Mouse (Mus musculus) ES-E14 (cell line): ENCODE measurements at regions not wholly inside any gene's neighbourhood (a gene's known extent, or its start where the extent isn't known, plus 50 kb on each side); places are given as distances from the start of the nearest gene placed in this dataset.

Experiments
- DNase-seq: peaks from one replicate; pipeline ENCODE4 v3.0.0-alpha.2; 2013; ENCODE audit warnings: low read depth, low spot score
- H3K27ac ChIP-seq: 2 replicates; pipeline ENCODE4 v1.5.1; 2012; ENCODE audit warnings: low read depth, mild to moderate bottlenecking, low read length, moderate library complexity, mixed read lengths; ENCODE audit not compliant: poor library complexity, insufficient read depth, severe bottlenecking
- H3K36me3 ChIP-seq: 2 replicates; pipeline ENCODE4 v1.6.1; 2012; ENCODE audit warnings: mild to moderate bottlenecking, low read length, moderate library complexity, mixed read lengths; ENCODE audit not compliant: control insufficient read depth, poor library complexity, insufficient read depth, severe bottlenecking
- H3K4me1 ChIP-seq, 2 experiments: fragments of 150-350 bp in 1 of 2; sonication (generic) in 1 of 2; 2 replicates each; pipeline ENCODE4 v1.6.1; 2012; ENCODE audit warnings: low read length in 2 of 2, mild to moderate bottlenecking in 1 of 2, mixed read lengths in 1 of 2; ENCODE audit not compliant: control insufficient read depth in 2 of 2, insufficient read depth in 2 of 2, poor library complexity in 1 of 2
- H3K4me3 ChIP-seq, 2 experiments: fragments of 150-350 bp in 1 of 2; sonication (generic) in 1 of 2; 2 replicates each; pipeline ENCODE4 v1.5.1; 2012; ENCODE audit warnings: low read length in 2 of 2, low read depth in 1 of 2, mild to moderate bottlenecking in 1 of 2, mixed read lengths in 1 of 2; ENCODE audit not compliant: insufficient read depth in 1 of 2, poor library complexity in 1 of 2, severe bottlenecking in 1 of 2
- H3K9ac ChIP-seq: 2 replicates; pipeline ENCODE4 v1.6.1; 2012; ENCODE audit warnings: low read depth, mild to moderate bottlenecking, low read length, mixed read lengths; ENCODE audit not compliant: poor library complexity, insufficient read depth, severe bottlenecking
- H3K9me3 ChIP-seq: fragments of 150-350 bp; sonication (generic); 2 replicates; pipeline ENCODE4 v1.6.1; 2012; ENCODE audit warnings: low read depth, mild to moderate bottlenecking, low read length; ENCODE audit not compliant: control insufficient read depth, insufficient read depth
- CHD2 ChIP-seq: IDR thresholded peaks from 2 replicates; pipeline ENCODE4 v1.6.1; 2014; ENCODE audit warnings: mild to moderate bottlenecking, low read depth, low read length, inconsistent platforms
- HCFC1 ChIP-seq: IDR thresholded peaks from 2 replicates; pipeline ENCODE4 v1.6.1; 2012; ENCODE audit warnings: low read length, inconsistent platforms, borderline replicate concordance; ENCODE audit not compliant: insufficient read depth
- MAFK ChIP-seq: IDR thresholded peaks from 2 replicates; pipeline ENCODE4 v1.6.1; 2014; ENCODE audit warnings: mild to moderate bottlenecking, low read depth, low read length, inconsistent platforms; ENCODE audit not compliant: insufficient read depth
- ZC3H11A ChIP-seq: IDR thresholded peaks from 2 replicates; pipeline ENCODE4 v1.6.1; 2012; ENCODE audit warnings: low read depth, mild to moderate bottlenecking, inconsistent platforms, low read length, borderline replicate concordance
- ZNF384 ChIP-seq: IDR thresholded peaks from 2 replicates; pipeline ENCODE4 v1.6.1; 2012; ENCODE audit warnings: low read depth, low read length, inconsistent platforms
- in situ Hi-C, 2 experiments: fragments of 600-800 bp; cut with MboI; formaldehyde crosslinking; loops; one replicate each; pipeline ENCODE4 v1.15.1; 2025; ENCODE audit warnings: low sequenced_read_pairs in 2 of 2, inconsistent platforms in 1 of 2; ENCODE audit not compliant: unreplicated experiment in 2 of 2

DNA sequence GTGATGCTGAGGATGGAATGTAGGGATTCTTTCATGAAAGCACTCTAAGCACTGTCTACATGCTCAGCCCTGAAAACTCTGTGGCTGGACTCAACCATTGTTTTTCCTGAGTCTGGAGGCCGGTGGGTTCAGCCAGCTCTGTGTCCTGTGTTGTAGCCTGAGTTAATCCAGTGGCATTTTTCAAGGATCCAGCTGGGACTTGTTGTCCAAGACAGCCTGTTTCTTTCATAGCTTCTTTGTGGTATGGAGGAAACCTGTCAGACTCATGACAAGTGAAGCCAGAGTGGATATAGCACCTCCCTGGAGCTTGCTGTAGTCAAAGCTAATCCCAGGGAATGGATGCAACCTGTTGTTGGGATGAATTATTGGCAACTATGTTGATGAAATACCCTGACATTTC is 108.9 kb upstream of the Nmur2 start:
- no peak overlapping the region for H3K27ac ChIP-seq
- in situ Hi-C loops: loop anchor here (25.0 kb wide), 2 partner anchors 1163 to 1313 kb away; no protein-coding TSS in a partner anchor
- no peaks in the 10 kb centered on the region for H3K9me3 ChIP-seq
- no peak for DNase-seq
- TF ChIP-seq HCFC1 (no peak), CHD2 (no peak), MAFK (no peak)
- no peak overlapping the region for H3K9ac ChIP-seq
- H3K4me3 ChIP-seq: no peak overlapping the region
- H3K36me3 ChIP-seq: no peaks in the 10 kb centered on the region
- no peaks in the 10 kb centered on the region for H3K4me1 ChIP-seq

DNA sequence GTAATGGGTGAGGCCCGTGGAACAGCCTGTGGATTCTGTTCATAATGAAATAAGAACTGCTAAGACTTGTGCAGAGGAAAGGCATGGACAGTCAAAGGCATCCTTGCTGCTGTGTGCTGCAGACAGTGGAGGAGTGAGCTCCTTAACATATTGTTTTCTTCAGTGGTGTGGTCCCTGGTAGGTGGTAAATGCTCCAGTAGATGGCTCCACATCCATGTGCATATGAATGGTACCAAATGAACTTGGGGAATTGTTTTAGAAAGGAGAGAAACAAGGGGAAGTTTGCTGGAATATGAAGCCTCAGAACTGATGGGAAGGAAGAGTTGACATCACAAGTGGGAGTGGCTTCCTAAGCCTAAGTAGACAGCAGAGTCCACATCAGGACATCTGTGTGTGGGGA is 108.1 kb upstream of the Nmur2 start:
- Histone ChIP-seq H3K27ac (no peak overlapping the region), H3K4me3 (no peak overlapping the region), H3K4me1 (no peaks in the 10 kb centered on the region), H3K36me3 (no peaks in the 10 kb centered on the region), H3K9me3 (no peaks in the 10 kb centered on the region), H3K9ac (no peak overlapping the region)
- in situ Hi-C loops: loop anchor here (25.0 kb wide), 2 partner anchors 1163 to 1313 kb away; no protein-coding TSS in a partner anchor
- no peak for TF ChIP-seq MAFK
- TF ChIP-seq ZC3H11A: no peak
- no peak for TF ChIP-seq CHD2
- TF ChIP-seq ZNF384: no peak
- no peak for TF ChIP-seq HCFC1
- DNase-seq: no peak

DNA sequence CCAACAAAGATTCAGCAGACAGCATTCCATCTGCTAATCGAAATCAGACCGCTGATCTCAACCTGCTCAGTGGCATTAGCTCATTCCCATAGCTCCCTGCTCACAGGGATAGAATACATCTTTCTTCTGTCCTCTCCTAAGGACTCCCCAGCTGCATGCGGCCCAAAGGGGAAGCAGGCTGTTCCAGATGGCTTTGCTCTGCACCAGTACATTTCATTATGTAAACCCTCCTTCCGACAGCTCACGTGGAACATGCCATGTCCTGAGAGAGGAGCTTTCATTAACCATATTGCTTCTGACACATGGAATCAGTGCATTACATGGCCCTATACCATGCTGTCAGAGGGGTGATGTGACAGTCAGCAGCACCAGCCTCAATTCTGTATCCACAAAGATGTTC is 105.9 kb upstream of the Nmur2 start:
- H3K36me3 ChIP-seq: no peaks in the 10 kb centered on the region
- TF ChIP-seq ZNF384 (no peak), HCFC1 (no peak), CHD2 (no peak)
- in situ Hi-C loops: loop anchor here (25.0 kb wide), 2 partner anchors 1166 to 1316 kb away; no protein-coding TSS in a partner anchor
- H3K27ac ChIP-seq: no peak overlapping the region
- no peaks in the 10 kb centered on the region for H3K9me3 ChIP-seq
- H3K9ac ChIP-seq: no peak overlapping the region
- DNase-seq: no peak
- no peak overlapping the region for H3K4me3 ChIP-seq
- no peaks in the 10 kb centered on the region for H3K4me1 ChIP-seq

DNA sequence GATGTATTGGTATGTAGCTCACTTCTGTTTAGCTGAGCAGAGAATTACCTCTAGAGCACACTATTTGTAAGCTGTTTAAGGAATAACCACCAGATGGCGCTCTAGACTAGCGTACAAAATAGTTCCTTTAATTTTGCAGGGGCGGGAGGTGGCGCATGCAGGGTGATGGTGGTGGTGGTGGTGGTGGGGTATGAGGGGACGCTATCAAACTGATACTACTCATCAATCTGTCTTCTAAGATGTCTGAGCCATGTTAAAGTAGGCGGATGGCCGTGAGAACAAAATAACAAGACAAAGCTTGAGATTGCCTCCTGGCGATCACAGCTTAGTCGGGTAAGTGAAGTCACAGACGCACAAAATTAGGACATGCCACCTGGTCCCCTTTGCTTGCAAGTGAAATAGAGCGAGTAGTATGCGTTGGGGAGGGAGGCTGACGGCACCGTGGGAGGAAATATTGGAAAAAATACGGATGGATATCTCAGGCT is 90.6 kb upstream of the Nmur2 start:
- in situ Hi-C loops: loop anchor here (25.0 kb wide), 2 partner anchors 1181 to 1331 kb away; no protein-coding TSS in a partner anchor
- Histone ChIP-seq H3K9me3 (no peaks in the 10 kb centered on the region), H3K4me1 (no peaks in the 10 kb centered on the region), H3K36me3 (no peaks in the 10 kb centered on the region), H3K4me3 (no peak overlapping the region; a peak in 1 of 4 replicates), H3K27ac (no peak overlapping the region), H3K9ac (no peak overlapping the region)
- TF ChIP-seq ZC3H11A (0 out of 2 replicates have a peak, but pooled peaks have one; percentile 30), MAFK (no peak)
- DNase-seq: peak; percentile 51

DNA sequence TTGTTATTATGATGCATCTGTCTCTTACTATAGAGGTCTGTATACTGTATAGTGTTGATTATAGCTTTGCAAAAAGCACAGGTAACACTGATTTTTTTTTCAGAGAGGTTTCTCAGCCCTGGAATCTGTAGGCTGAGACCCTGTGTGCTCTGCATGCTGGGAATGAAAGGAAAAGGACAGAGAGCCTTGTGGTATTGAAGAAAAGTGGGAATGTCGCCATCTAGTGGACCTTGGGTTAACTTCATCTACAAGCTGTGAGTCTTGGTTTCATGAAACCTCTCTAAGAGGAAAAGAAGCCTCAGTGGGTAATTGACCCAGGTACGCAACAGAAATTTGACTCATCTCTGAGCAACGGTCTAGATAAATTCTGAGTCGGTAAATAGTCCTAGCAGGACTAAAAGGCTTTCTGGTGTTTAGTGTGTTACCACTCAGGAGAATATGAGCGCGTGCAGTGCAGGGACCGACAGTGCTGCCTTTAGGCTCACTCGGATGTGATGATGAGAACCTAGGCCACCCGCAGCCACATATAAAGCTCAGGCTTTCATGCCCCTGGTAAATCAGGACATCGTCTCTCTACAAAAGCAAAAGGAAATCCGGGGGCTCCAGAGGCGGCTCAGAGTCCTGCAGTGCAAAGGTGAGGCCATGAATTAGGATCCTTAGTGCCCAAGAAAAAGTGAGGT is 75.9 kb upstream of the Nmur2 start:
- DNase-seq: peak; percentile 39
- Histone ChIP-seq H3K9me3 (no peaks in the 10 kb centered on the region), H3K36me3 (no peaks in the 10 kb centered on the region), H3K27ac (no peak overlapping the region), H3K4me1 (no peaks in the 10 kb centered on the region), H3K4me3 (no peak overlapping the region), H3K9ac (no peak overlapping the region)
- no peak for TF ChIP-seq CHD2
- in situ Hi-C loops: no loop called here
